Mouse (Mus musculus): ENCODE results near the gene Lepr. TPM values are rescaled to one million over a fixed set of nuclear protein-coding genes. Genes with fewer than 3 reads are reported as not detected.

Gene Lepr
- polyA plus RNA-seq, 1 experiment = 0.82 TPM

DNA sequence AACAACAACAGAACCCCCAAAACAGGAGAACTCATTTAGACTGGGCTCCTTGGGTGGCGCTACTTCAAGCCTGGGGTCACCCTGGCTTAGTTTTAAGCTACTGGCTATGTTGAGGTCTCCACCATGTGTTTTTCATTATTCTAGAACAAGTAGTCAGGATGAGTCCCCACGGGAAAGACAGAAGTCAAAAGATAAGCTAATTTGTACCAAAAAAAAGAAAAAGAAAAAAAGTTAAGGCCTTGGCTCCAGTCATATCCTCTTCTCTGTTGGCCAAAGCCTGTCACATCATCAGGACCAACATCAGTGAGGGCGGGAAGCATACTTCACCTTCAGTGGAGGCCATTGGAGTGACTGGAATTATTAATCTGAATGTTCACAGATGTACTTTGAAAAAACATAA is 32.4 kb upstream of the Lepr start:
- H3K4me1 ChIP-seq (ENCODE audit: control insufficient read depth, insufficient read depth, insufficient read length, low read length) = no peaks in the 10 kb centered on the region
- WGBS = 82% methylated on average over 3 of the region's 3 CpGs
- no peak overlapping the region for H3K27ac ChIP-seq (ENCODE audit: insufficient read depth, low read depth, low read length)
- no peak overlapping the region for H3K4me3 ChIP-seq (ENCODE audit: low read depth, low read length)
- no peaks in the 10 kb centered on the region for H3K36me3 ChIP-seq (ENCODE audit: control insufficient read depth, insufficient read depth, low read length)
- no peaks in the 10 kb centered on the region for H3K27me3 ChIP-seq (ENCODE audit: control insufficient read depth, insufficient read depth, low read length)
- TF ChIP-seq CTCF (IDR thresholded peaks at IDR 0.05; ENCODE audit: extremely low read depth, insufficient read length, insufficient replicate concordance, low read depth, low read length) (no peak), POLR2A (IDR thresholded peaks at IDR 0.05; ENCODE audit: low read depth, low read length) (no peak)

DNA sequence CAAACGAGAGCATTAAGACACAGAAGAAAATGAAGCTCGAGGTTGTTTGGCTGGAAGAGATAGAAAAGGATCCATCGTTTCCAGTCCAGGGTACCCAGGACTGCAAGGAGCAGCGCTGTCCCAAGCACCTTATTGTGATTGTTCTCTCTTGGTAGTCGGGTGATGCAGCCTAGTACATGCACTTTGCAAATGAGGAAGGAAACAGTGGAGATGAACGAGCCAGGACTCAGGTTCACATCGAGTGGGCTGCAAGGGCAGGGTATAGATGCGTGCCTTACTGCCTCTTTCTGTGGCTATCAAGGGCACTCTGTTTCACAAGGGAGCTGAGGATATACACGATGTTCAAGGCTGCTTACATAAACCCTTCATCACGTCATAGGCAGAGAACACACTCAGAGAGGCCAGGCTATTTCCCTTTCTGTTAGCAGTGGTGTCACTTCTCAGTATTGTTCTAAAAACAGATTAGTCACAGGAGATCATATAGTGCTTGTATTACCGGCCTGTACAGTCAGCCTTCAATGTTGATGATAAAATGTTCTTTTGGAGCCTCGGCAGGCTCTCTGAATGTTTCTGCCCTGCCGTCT is 30.9 kb upstream of the Lepr start:
- Histone ChIP-seq H3K4me1 (ENCODE audit: control insufficient read depth, insufficient read depth, insufficient read length, low read length) (no peaks in the 10 kb centered on the region), H3K27ac (ENCODE audit: insufficient read depth, low read depth, low read length) (no peak overlapping the region), H3K4me3 (ENCODE audit: low read depth, low read length) (no peak overlapping the region), H3K27me3 (ENCODE audit: control insufficient read depth, insufficient read depth, low read length) (no peaks in the 10 kb centered on the region), H3K36me3 (ENCODE audit: control insufficient read depth, insufficient read depth, low read length) (no peaks in the 10 kb centered on the region)
- WGBS = 68% methylated on average over 13 of the region's 13 CpGs
- TF ChIP-seq POLR2A (IDR thresholded peaks at IDR 0.05; ENCODE audit: low read depth, low read length) (no peak), CTCF (IDR thresholded peaks at IDR 0.05; ENCODE audit: extremely low read depth, insufficient read length, insufficient replicate concordance, low read depth, low read length) (no peak)

- H3K27ac ChIP-seq (ENCODE audit: insufficient read depth, low read depth, low read length) = peak overlapping the region; percentile 30; the same call in 1 of the 2 replicates
- 86% methylated on average over 4 of the region's 4 CpGs for WGBS
Observed at GRCm38 (mm10) chr4:101689241-101689640, 28.0 kb upstream of the Lepr start.

GRCm38 (mm10) chr4:101689645-101690044 is 27.6 kb upstream of the Lepr start:
- Histone ChIP-seq H3K27me3 (ENCODE audit: control insufficient read depth, insufficient read depth, low read length) (no peaks in the 10 kb centered on the region), H3K4me1 (ENCODE audit: control insufficient read depth, insufficient read depth, insufficient read length, low read length) (no peaks in the 10 kb centered on the region), H3K36me3 (ENCODE audit: control insufficient read depth, insufficient read depth, low read length) (no peaks in the 10 kb centered on the region), H3K27ac (ENCODE audit: insufficient read depth, low read depth, low read length) (peak overlapping the region; percentile 30), H3K4me3 (ENCODE audit: low read depth, low read length) (no peak overlapping the region)
- WGBS = 63% methylated on average over 5 of the region's 5 CpGs
- TF ChIP-seq POLR2A (IDR thresholded peaks at IDR 0.05; ENCODE audit: low read depth, low read length) (no peak), CTCF (IDR thresholded peaks at IDR 0.05; ENCODE audit: extremely low read depth, insufficient read length, insufficient replicate concordance, low read depth, low read length) (no peak)

More at GRCm38 (mm10) chr4:101689241-101689640, 28.0 kb upstream of the Lepr start:
- Histone ChIP-seq H3K27me3 (ENCODE audit: control insufficient read depth, insufficient read depth, low read length) (no peaks in the 10 kb centered on the region), H3K36me3 (ENCODE audit: control insufficient read depth, insufficient read depth, low read length) (no peaks in the 10 kb centered on the region), H3K4me3 (ENCODE audit: low read depth, low read length) (no peak overlapping the region), H3K4me1 (ENCODE audit: control insufficient read depth, insufficient read depth, insufficient read length, low read length) (no peaks in the 10 kb centered on the region)
- no peak for TF ChIP-seq CTCF (IDR thresholded peaks at IDR 0.05; ENCODE audit: extremely low read depth, insufficient read length, insufficient replicate concordance, low read depth, low read length)
- no peak for TF ChIP-seq POLR2A (IDR thresholded peaks at IDR 0.05; ENCODE audit: low read depth, low read length)

GRCm38 (mm10) chr4:101692892-101693291 is 24.3 kb upstream of the Lepr start:
- WGBS = 54% methylated on average over 4 of the region's 4 CpGs
- no peak overlapping the region for H3K4me3 ChIP-seq (ENCODE audit: low read depth, low read length)
- no peak overlapping the region for H3K27ac ChIP-seq (ENCODE audit: insufficient read depth, low read depth, low read length)
- no peaks in the 10 kb centered on the region for H3K4me1 ChIP-seq (ENCODE audit: control insufficient read depth, insufficient read depth, insufficient read length, low read length)
- TF ChIP-seq CTCF (IDR thresholded peaks at IDR 0.05; ENCODE audit: extremely low read depth, insufficient read length, insufficient replicate concordance, low read depth, low read length) (no peak), POLR2A (IDR thresholded peaks at IDR 0.05; ENCODE audit: low read depth, low read length) (no peak)
- no peaks in the 10 kb centered on the region for H3K36me3 ChIP-seq (ENCODE audit: control insufficient read depth, insufficient read depth, low read length)
- H3K27me3 ChIP-seq (ENCODE audit: control insufficient read depth, insufficient read depth, low read length) = no peaks in the 10 kb centered on the region

GRCm38 (mm10) chr4:101694529-101694928 is 22.7 kb upstream of the Lepr start:
- 49% methylated on average over 6 of the region's 6 CpGs for WGBS
- Histone ChIP-seq H3K4me1 (ENCODE audit: control insufficient read depth, insufficient read depth, insufficient read length, low read length) (no peaks in the 10 kb centered on the region), H3K27ac (ENCODE audit: insufficient read depth, low read depth, low read length) (peak overlapping the region; percentile 28; the same call in 1 of the 2 replicates), H3K36me3 (ENCODE audit: control insufficient read depth, insufficient read depth, low read length) (no peaks in the 10 kb centered on the region), H3K27me3 (ENCODE audit: control insufficient read depth, insufficient read depth, low read length) (no peaks in the 10 kb centered on the region), H3K4me3 (ENCODE audit: low read depth, low read length) (no peak overlapping the region)
- TF ChIP-seq CTCF (IDR thresholded peaks at IDR 0.05; ENCODE audit: extremely low read depth, insufficient read length, insufficient replicate concordance, low read depth, low read length) (no peak), POLR2A (IDR thresholded peaks at IDR 0.05; ENCODE audit: low read depth, low read length) (no peak)

DNA sequence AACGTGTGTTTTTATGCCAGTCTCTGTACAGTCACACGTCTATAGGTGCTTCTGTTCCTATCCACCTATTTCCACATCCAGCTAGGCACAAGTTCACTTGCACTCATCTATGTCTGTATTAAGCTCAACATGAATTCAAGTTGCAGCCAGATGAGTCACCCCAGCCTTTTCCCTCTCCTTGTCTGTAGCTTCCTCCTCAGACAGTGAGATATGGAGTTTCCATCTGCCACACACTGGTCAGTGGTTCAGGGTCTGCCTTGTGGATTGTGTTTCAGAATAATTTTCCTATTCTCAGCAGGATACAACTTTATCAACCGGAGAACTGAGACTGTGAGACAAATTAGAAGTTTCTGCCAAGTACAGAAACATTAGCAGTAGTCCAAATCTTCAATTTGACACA is 20.0 kb upstream of the Lepr start:
- H3K27me3 ChIP-seq (ENCODE audit: control insufficient read depth, insufficient read depth, low read length) = no peaks in the 10 kb centered on the region
- no peaks in the 10 kb centered on the region for H3K36me3 ChIP-seq (ENCODE audit: control insufficient read depth, insufficient read depth, low read length)
- 79% methylated on average over 3 of the region's 3 CpGs for WGBS
- no peak overlapping the region for H3K27ac ChIP-seq (ENCODE audit: insufficient read depth, low read depth, low read length)
- TF ChIP-seq CTCF (IDR thresholded peaks at IDR 0.05; ENCODE audit: extremely low read depth, insufficient read length, insufficient replicate concordance, low read depth, low read length) = no peak
- no peak for TF ChIP-seq POLR2A (IDR thresholded peaks at IDR 0.05; ENCODE audit: low read depth, low read length)
- no peak overlapping the region for H3K4me3 ChIP-seq (ENCODE audit: low read depth, low read length)
- no peaks in the 10 kb centered on the region for H3K4me1 ChIP-seq (ENCODE audit: control insufficient read depth, insufficient read depth, insufficient read length, low read length)
